Mouse (Mus musculus) heart, adult 2 months (tissue): Measurements from ENCODE around the gene Slc17a2.

ENCODE experiments used
- CTCF ChIP-seq: fragments of 200-600 bp; IDR thresholded peaks from 2 replicates; pipeline ENCODE4 v1.8.1; 2022; ENCODE audit warnings: antibody characterized with exemption, mild to moderate bottlenecking, moderate library complexity
- EP300 ChIP-seq: fragments of 200-500 bp; IDR thresholded peaks from 2 replicates; pipeline ENCODE4 v1.6.1; 2011; ENCODE audit warnings: low read depth, low read length, control low read depth; ENCODE audit not compliant: insufficient read depth

DNA sequence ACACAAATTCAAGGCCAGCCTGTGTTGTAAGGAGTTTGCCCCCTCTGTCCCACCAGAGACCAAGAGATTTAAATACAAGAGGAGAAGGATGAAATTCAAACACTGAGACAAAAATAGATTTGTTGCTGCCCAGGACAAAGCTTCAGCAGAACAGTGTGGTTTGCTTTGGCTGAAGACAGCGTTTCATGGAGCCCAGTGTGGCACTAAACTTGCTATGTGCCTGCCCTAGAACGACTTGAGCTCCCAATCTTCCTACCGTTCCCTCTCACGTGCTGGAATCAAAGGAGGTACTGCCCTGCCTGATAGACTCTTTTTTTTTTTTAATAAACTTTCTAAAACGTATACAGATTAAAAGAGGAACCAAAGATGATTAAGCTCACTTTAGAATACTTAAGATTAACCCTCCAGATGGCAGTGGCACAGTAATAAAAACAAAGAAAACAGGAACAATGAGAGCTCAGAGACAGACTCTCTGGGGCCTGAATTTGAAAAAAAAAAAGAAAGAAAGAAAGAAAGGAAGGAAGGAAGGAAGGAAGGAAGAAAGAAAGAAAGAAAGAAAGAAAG, 37.9 kb upstream of the Slc17a2 start:
- TF ChIP-seq CTCF = no peak
- TF ChIP-seq EP300 = no peak
